Mouse (Mus musculus) forebrain, postnatal 0 days (tissue): ENCODE data around the gene Tnrc6a. TPM values are rescaled to one million over a fixed set of nuclear protein-coding genes. Genes with fewer than 3 reads are reported as not detected.

Experiments
- ATAC-seq: fragments of 200-750 bp; cut with Nextera tagmentation; 2 replicates; pipeline ENCODE4 v1.8.0; 2017; ENCODE audit warnings: mild to moderate bottlenecking, moderate library complexity
- DNase-seq: peaks from one replicate; pipeline ENCODE4 v3.0.0-alpha.2; 2015
- H3K27ac ChIP-seq: fragments of 300-500 bp; sonication (generic); 2 replicates; pipeline ENCODE4 v1.5.1; 2014; ENCODE audit warnings: low read depth, mild to moderate bottlenecking, antibody characterized with exemption, low read length, moderate library complexity, mixed read lengths
- H3K27me3 ChIP-seq: fragments of 300-500 bp; sonication (generic); 2 replicates; pipeline ENCODE4 v1.6.1; 2014; ENCODE audit warnings: mild to moderate bottlenecking, low read length, mixed read lengths; ENCODE audit not compliant: insufficient read depth
- H3K36me3 ChIP-seq: fragments of 300-500 bp; sonication (generic); 2 replicates; pipeline ENCODE4 v1.6.1; 2014; ENCODE audit warnings: mild to moderate bottlenecking, moderate library complexity; ENCODE audit not compliant: insufficient read depth
- H3K4me1 ChIP-seq: fragments of 300-500 bp; sonication (generic); 2 replicates; pipeline ENCODE4 v1.6.1; 2014; ENCODE audit warnings: antibody characterized with exemption; ENCODE audit not compliant: insufficient read depth
- H3K4me2 ChIP-seq: fragments of 300-500 bp; sonication (generic); 2 replicates; pipeline ENCODE4 v1.6.1; 2014; ENCODE audit warnings: low read depth, mild to moderate bottlenecking, moderate library complexity
- H3K4me3 ChIP-seq: fragments of 300-500 bp; sonication (generic); 2 replicates; pipeline ENCODE4 v1.5.1; 2014; ENCODE audit warnings: low read depth, low read length, mixed read lengths
- H3K9ac ChIP-seq: fragments of 300-500 bp; sonication (generic); 2 replicates; pipeline ENCODE4 v1.6.1; 2014; ENCODE audit warnings: mild to moderate bottlenecking
- H3K9me3 ChIP-seq: fragments of 300-500 bp; sonication (generic); 2 replicates; pipeline ENCODE4 v1.6.1; 2016; ENCODE audit warnings: low read length
- CTCF ChIP-seq: sonication (generic); IDR thresholded peaks from 2 replicates; pipeline ENCODE4 v1.5.1; 2016; ENCODE audit warnings: antibody characterized with exemption, control low read depth, low read depth
- whole genome bisulfite sequencing: fragments of 180-500 bp; shearing (Covaris S2); extraction: QIAGEN DNeasy Blood & Tissue Kit; methylation state at CpG from one replicate; pipeline ENCODE4 v1.1.7; 2014; 5-methylcytosine and 5-hydroxymethylcytosine counted together
- polyA plus RNA-seq: library from polyadenylated mRNA; unstranded; fragments of >200 nt; fragmentation: Nextera tagmentation; extraction: Ambion mirVana; gene quantifications from 2 replicates; pipeline ENCODE4 v1.2.1, GENCODE M21; 2015
- total RNA-seq: library from RNA; depleted of rRNA; stranded (reverse); fragments of >200 nt; gene quantifications from 2 replicates; pipeline ENCODE4 v1.2.3, GENCODE M21; 2014

Gene Tnrc6a
- total and polyA plus RNA-seq, 2 experiments from 2014 or later = 40.7 to 48.0 TPM

GRCm38 (mm10) chr7:123219781-123220632 lies 96.3 kb downstream of the Tnrc6a start:
- no peak for TF ChIP-seq CTCF
- no peak for DNase-seq
- Histone ChIP-seq H3K27me3 (no peaks in the 10 kb centered on the region), H3K36me3 (no peaks in the 10 kb centered on the region), H3K9me3 (no peaks in the 10 kb centered on the region), H3K27ac (no peak overlapping the region), H3K4me3 (no peak overlapping the region), H3K4me2 (no peak overlapping the region), H3K4me1 (no peaks in the 10 kb centered on the region), H3K9ac (no peak overlapping the region)
- ATAC-seq = no peak
- WGBS = 74% methylated on average over 13 of the region's 13 CpGs

- no peak for TF ChIP-seq CTCF
- Histone ChIP-seq H3K27me3 (no peaks in the 10 kb centered on the region), H3K36me3 (no peaks in the 10 kb centered on the region), H3K4me3 (no peak overlapping the region), H3K4me2 (no peak overlapping the region), H3K9me3 (no peaks in the 10 kb centered on the region), H3K9ac (no peak overlapping the region), H3K4me1 (no peaks in the 10 kb centered on the region), H3K27ac (no peak overlapping the region)
- WGBS = 64% methylated on average over 2 of the region's 2 CpGs
- ATAC-seq = no peak
- no peak for DNase-seq
Measured at GRCm38 (mm10) chr7:123220633-123220942, 96.9 kb downstream of the Tnrc6a start.

GRCm38 (mm10) chr7:123224076-123224475 lies 100.4 kb downstream of the Tnrc6a start:
- Histone ChIP-seq H3K4me2 (no peak overlapping the region), H3K4me3 (no peak overlapping the region), H3K9me3 (no peaks in the 10 kb centered on the region), H3K36me3 (no peaks in the 10 kb centered on the region), H3K9ac (no peak overlapping the region), H3K4me1 (no peaks in the 10 kb centered on the region), H3K27me3 (no peaks in the 10 kb centered on the region), H3K27ac (no peak overlapping the region)
- no peak for TF ChIP-seq CTCF
- WGBS = 75% methylated on average over 9 of the region's 9 CpGs
- ATAC-seq (no peak), DNase-seq (no peak)

- no peak for ATAC-seq
- H3K4me3 ChIP-seq = no peak overlapping the region
- H3K9me3 ChIP-seq = no peaks in the 10 kb centered on the region
- H3K36me3 ChIP-seq = no peaks in the 10 kb centered on the region
- 87% methylated on average over 4 of the region's 4 CpGs for WGBS
- no peaks in the 10 kb centered on the region for H3K4me1 ChIP-seq
- H3K4me2 ChIP-seq = no peak overlapping the region
- H3K27me3 ChIP-seq = no peaks in the 10 kb centered on the region
- no peak overlapping the region for H3K27ac ChIP-seq
- no peak for DNase-seq
- TF ChIP-seq CTCF = no peak
- H3K9ac ChIP-seq = no peak overlapping the region
Measured at GRCm38 (mm10) chr7:123225159-123225558, 101.5 kb downstream of the Tnrc6a start.

GRCm38 (mm10) chr7:123235449-123235848 lies 111.8 kb downstream of the Tnrc6a start:
- Histone ChIP-seq H3K4me3 (no peak overlapping the region), H3K9me3 (no peaks in the 10 kb centered on the region), H3K4me2 (no peak overlapping the region), H3K36me3 (no peaks in the 10 kb centered on the region), H3K9ac (no peak overlapping the region), H3K4me1 (no peaks in the 10 kb centered on the region), H3K27ac (no peak overlapping the region), H3K27me3 (no peaks in the 10 kb centered on the region)
- TF ChIP-seq CTCF = no peak
- ATAC-seq (no peak), DNase-seq (no peak)
- WGBS = 30% methylated on average over 4 of the region's 4 CpGs

- Histone ChIP-seq H3K4me1 (no peaks in the 10 kb centered on the region), H3K9ac (no peak overlapping the region), H3K27ac (no peak overlapping the region), H3K4me3 (no peak overlapping the region), H3K9me3 (no peaks in the 10 kb centered on the region), H3K27me3 (no peaks in the 10 kb centered on the region), H3K4me2 (no peak overlapping the region), H3K36me3 (no peaks in the 10 kb centered on the region)
- WGBS = 61% methylated on average over 4 of the region's 4 CpGs
- DNase-seq (peak; percentile 39), ATAC-seq (peak; percentile 85)
- no peak for TF ChIP-seq CTCF
Measured at GRCm38 (mm10) chr7:123238621-123239020, 114.9 kb downstream of the Tnrc6a start.

GRCm38 (mm10) chr7:123240064-123240463 lies 116.4 kb downstream of the Tnrc6a start:
- no peaks in the 10 kb centered on the region for H3K27me3 ChIP-seq
- ATAC-seq = no peak
- TF ChIP-seq CTCF = no peak

More at GRCm38 (mm10) chr7:123240064-123240463, 116.4 kb downstream of the Tnrc6a start:
- no peak overlapping the region for H3K27ac ChIP-seq
- H3K36me3 ChIP-seq = no peaks in the 10 kb centered on the region
- no peak for DNase-seq
- H3K9me3 ChIP-seq = no peaks in the 10 kb centered on the region
- no peak overlapping the region for H3K4me2 ChIP-seq
- WGBS = 68% methylated on average over 6 of the region's 6 CpGs
- H3K9ac ChIP-seq = no peak overlapping the region
- no peaks in the 10 kb centered on the region for H3K4me1 ChIP-seq
- no peak overlapping the region for H3K4me3 ChIP-seq
